Mouse (Mus musculus) lung, adult 2 months (tissue): ENCODE data around the gene Usp11.

Source experiments
- CTCF ChIP-seq: fragments of 200-500 bp; IDR thresholded peaks from 2 replicates; pipeline ENCODE4 v1.5.1; 2011; ENCODE audit warnings: mild to moderate bottlenecking, low read length, control low read depth; ENCODE audit not compliant: insufficient read depth
- POLR2A ChIP-seq: fragments of 200-500 bp; IDR thresholded peaks from 2 replicates; pipeline ENCODE4 v1.6.1; 2011; ENCODE audit warnings: low read depth, mild to moderate bottlenecking, control low read depth, low read length, borderline replicate concordance; ENCODE audit errors: extremely low read depth

- TF ChIP-seq CTCF (no peak), POLR2A (no peak)
Observed at GRCm38 (mm10) chrX:20662317-20662715, 41.4 kb upstream of the Usp11 start.
